Mouse (Mus musculus) adrenal gland, postnatal 4 days (tissue): ENCODE measurements around the gene Gcnt4. TPM values are rescaled to one million over a fixed set of nuclear protein-coding genes. Genes with fewer than 3 reads are reported as not detected.

ENCODE experiments used
- DNase-seq, 2 experiments: peaks; one replicate each; pipeline ENCODE4 v3.0.0; 2021 to 2022; ENCODE audit warnings: low spot score in 2 of 2, mixed read lengths in 2 of 2
- total RNA-seq, 2 experiments: library from RNA; stranded (reverse); gene quantifications; 2 replicates each; pipeline ENCODE4 v1.2.3; 2021

The Gcnt4 gene
- total RNA-seq, 2 experiments from 2014 or later, result 1.2 to 1.3 TPM

- DNase-seq, result no peak
Observed at GRCm38 (mm10) chr13:96945748-96946147, 21.3 kb downstream of the Gcnt4 start.

GRCm38 (mm10) chr13:96947722-96948121 lies 23.2 kb downstream of the Gcnt4 start:
- no peak for DNase-seq

- DNase-seq, result no peak
Observed at GRCm38 (mm10) chr13:96951880-96952279, 27.4 kb downstream of the Gcnt4 start.

GRCm38 (mm10) chr13:96956466-96956865 lies 32.0 kb downstream of the Gcnt4 start:
- DNase-seq, result no peak

GRCm38 (mm10) chr13:96960019-96960418 lies 35.5 kb downstream of the Gcnt4 start:
- DNase-seq, result no peak

GRCm38 (mm10) chr13:96961366-96962157 lies 37.1 kb downstream of the Gcnt4 start:
- DNase-seq, result no peak

DNA sequence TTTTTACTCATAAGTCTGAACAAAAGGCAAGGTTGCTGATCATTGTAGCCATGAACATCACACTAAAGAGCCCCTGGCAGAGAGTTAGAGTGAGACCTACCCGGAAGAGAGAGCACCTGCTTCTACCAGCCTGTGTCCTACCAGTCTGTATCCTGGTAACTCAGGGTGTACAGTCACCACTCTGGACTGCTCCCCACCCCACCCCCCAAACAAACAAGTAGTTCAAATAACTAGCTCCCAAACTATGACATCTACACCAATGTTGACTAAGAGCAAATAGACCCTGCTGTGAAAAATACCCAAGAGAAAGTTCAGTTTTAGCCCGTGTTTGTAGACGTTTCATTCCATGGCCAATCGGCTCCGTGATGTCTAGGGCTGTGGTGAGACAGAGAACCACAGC lies 38.3 kb downstream of the Gcnt4 start:
- DNase-seq, result no peak

DNA sequence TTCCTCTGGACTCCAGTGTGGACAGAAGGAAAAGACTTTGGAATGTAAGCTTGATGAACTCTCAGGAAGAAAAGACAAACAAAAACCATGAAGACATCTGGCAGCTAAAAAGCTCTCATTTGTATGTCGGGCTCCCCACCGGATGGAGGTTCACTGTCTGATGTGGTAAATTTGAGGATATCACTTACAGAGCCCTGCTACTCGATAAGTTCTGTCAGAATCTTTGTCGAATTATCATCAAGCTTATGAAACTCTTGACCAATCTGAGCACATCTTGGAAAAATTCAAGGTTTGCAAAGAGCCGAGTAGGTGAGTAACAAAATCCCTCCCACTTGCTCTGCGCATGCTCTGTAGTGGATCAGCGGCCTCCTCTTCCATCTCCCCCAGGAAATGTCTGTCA lies 40.5 kb downstream of the Gcnt4 start:
- DNase-seq, result no peak

- DNase-seq, result no peak
Observed at GRCm38 (mm10) chr13:96966210-96967089, 42.0 kb downstream of the Gcnt4 start.

GRCm38 (mm10) chr13:96967091-96967490 lies 42.6 kb downstream of the Gcnt4 start:
- no peak for DNase-seq

DNA sequence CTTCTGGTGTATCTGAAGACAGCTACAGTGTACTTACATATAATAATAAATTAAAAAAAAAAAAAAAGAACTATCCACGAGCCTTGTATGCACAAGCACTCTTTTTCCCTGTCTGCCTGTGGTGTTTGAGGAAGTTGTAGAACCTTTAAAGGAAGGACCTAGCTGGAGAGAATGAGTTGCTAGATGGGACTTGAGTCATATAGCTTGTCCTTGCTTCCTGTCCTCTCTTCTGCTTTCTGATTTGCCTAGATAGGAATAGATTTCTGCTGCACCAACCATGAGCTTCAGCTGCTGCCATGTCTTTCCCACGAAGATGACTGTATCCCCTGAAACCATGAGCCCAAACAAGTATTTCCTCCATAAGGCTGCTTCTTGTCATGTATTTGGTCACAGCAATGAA lies 43.3 kb downstream of the Gcnt4 start:
- no peak for DNase-seq

DNA sequence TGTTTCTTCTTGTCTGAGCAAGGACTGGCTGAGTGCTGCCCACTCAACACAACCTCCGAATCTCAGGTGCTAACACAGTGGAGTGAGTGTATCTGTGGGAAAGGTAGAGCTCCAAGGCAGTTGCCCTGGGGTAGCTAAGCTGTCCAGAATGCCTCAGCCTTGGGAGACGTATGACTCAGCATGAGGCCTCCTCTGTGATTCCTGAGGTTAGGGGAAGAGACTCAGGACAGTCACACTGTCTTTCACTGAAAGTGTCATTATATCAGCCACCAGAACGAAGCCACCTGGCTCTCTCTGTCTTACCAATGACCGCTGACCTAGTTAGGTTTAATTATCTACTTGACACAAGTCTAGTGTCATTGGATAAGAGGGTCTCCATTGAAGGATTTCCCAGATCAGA lies 46.6 kb downstream of the Gcnt4 start:
- no peak for DNase-seq

- DNase-seq, result no peak
Observed at GRCm38 (mm10) chr13:96971861-96972282, 47.4 kb downstream of the Gcnt4 start.

DNA sequence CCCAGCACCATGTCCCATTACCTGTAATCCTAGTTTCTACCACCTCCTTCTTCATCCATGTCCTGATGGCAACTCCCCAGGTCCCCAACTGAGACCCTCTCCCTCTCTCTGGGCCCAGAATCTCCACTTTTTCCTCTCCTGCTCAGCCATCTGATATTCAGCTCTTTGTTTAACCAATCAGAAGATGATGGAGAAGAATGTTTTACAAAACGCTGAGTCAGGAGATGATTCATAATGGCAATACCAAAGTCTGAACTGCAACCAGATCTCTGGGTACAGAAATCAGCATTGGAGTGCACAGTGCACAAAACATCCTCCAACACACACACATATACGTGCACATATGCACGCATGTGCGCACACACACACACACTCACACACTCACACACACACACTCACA lies 48.8 kb downstream of the Gcnt4 start:
- no peak for DNase-seq

GRCm38 (mm10) chr13:96976986-96977595 lies 52.6 kb downstream of the Gcnt4 start:
- no peak for DNase-seq

GRCm38 (mm10) chr13:96980561-96980960 lies 56.1 kb downstream of the Gcnt4 start:
- DNase-seq, result no peak

- DNase-seq, result no peak
Observed at GRCm38 (mm10) chr13:96983251-96984126, 59.0 kb downstream of the Gcnt4 start.

DNA sequence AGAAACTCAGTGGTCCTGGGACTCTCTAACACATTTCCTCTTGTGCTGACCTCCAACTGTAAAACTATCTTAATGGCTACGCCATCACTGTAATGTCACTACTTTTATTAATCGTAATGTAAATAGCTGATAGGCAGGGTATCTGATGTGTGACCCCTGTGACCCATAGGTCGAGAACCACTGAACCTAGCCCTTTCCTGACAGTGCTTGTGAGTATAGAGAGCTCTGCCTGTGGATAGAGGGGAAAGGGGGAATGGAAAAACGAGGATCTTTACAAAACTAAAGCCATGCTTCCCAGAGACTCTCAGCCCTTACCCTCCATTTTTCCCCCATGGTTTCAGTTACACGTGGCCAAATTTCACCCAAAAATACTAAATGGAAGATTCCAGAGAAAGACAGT lies 60.2 kb downstream of the Gcnt4 start:
- no peak for DNase-seq

GRCm38 (mm10) chr13:96985599-96986275 lies 61.2 kb downstream of the Gcnt4 start:
- no peak for DNase-seq

- DNase-seq, result no peak
Observed at GRCm38 (mm10) chr13:96989129-96989528, 64.6 kb downstream of the Gcnt4 start.
